Mouse (Mus musculus): Measurements from ENCODE around the gene Ralgps1.

Ralgps1 gene

GRCm38 (mm10) chr2:33170777-33171565 is 200.3 kb downstream of the Ralgps1 start:
- DNase-seq: peak; percentile 87

- DNase-seq: no peak
Measured at GRCm38 (mm10) chr2:33169445-33169844, 201.8 kb downstream of the Ralgps1 start.

GRCm38 (mm10) chr2:33167060-33167459 is 204.2 kb downstream of the Ralgps1 start:
- DNase-seq: no peak

- DNase-seq: peak; percentile 94
Measured at GRCm38 (mm10) chr2:33165710-33166374, 205.4 kb downstream of the Ralgps1 start.

- peak; percentile 97 for DNase-seq
Measured at GRCm38 (mm10) chr2:33165229-33165628, 206.1 kb downstream of the Ralgps1 start.

GRCm38 (mm10) chr2:33164646-33165045 is 206.6 kb downstream of the Ralgps1 start:
- peak; percentile 96 for DNase-seq

- peak; percentile 97 for DNase-seq
Measured at GRCm38 (mm10) chr2:33162126-33162525, 209.2 kb downstream of the Ralgps1 start.

GRCm38 (mm10) chr2:33160326-33160973 is 210.8 kb downstream of the Ralgps1 start:
- peak; percentile 99 for DNase-seq

- no peak for DNase-seq
Measured at GRCm38 (mm10) chr2:33159593-33159992, 211.7 kb downstream of the Ralgps1 start.

GRCm38 (mm10) chr2:33158895-33159294 is 212.4 kb downstream of the Ralgps1 start:
- DNase-seq: no peak

GRCm38 (mm10) chr2:33156283-33156781 is 215.0 kb downstream of the Ralgps1 start:
- no peak for DNase-seq

GRCm38 (mm10) chr2:33154751-33155372 is 216.4 kb downstream of the Ralgps1 start:
- DNase-seq: peak; percentile 96

GRCm38 (mm10) chr2:33146994-33147393 is 224.3 kb downstream of the Ralgps1 start:
- DNase-seq: no peak

GRCm38 (mm10) chr2:33143292-33143691 is 228.0 kb downstream of the Ralgps1 start:
- no peak for DNase-seq

GRCm38 (mm10) chr2:33138491-33138890 is 232.8 kb downstream of the Ralgps1 start:
- DNase-seq: peak; percentile 63

GRCm38 (mm10) chr2:33137731-33138130 is 233.6 kb downstream of the Ralgps1 start:
- DNase-seq: peak; percentile 85

- DNase-seq: peak; percentile 89
Measured at GRCm38 (mm10) chr2:33137244-33137643, 234.0 kb downstream of the Ralgps1 start.

GRCm38 (mm10) chr2:33136366-33136765 is 234.9 kb downstream of the Ralgps1 start:
- peak; percentile 85 for DNase-seq

GRCm38 (mm10) chr2:33134766-33135490 is 236.4 kb downstream of the Ralgps1 start:
- DNase-seq: peak; percentile 93

- DNase-seq: peak; percentile 94
Measured at GRCm38 (mm10) chr2:33132306-33132705, 239.0 kb downstream of the Ralgps1 start.

- DNase-seq: no peak
Measured at GRCm38 (mm10) chr2:33131500-33132092, 239.7 kb downstream of the Ralgps1 start, which contains the start of gene Garnl3. Garnl3 (minus strand) TSS chr2:33131654.

All from heart, adult 11 months (tissue).